32 mouse cellular contexts compared by ENCODE assay signal in genomic region chr5:104351041-104351440, GRCm38 (mm10). TPM values are rescaled to one million over a fixed set of nuclear protein-coding genes. Genes with fewer than 3 reads are reported as not detected.
DNase-seq lines count a peak whose midpoint lies in the region; TF ChIP-seq lines count a peak whose summit lies in the region.
"Had no signal": no experiment of that assay in that cellular context is flagged by ENCODE, and none has a peak within 500 bp of the region (broad histone marks: within the 10 kb centered on the region; RNA-seq: fewer than 3 reads in every experiment).

No protein-coding gene starts in this region.

- H3K27ac ChIP-seq in embryonic fibroblast, embryonic 13.5 days (ENCODE audit: insufficient read depth, low read length) = peak overlapping the region; percentile 72
- H3K27ac ChIP-seq: heart, adult 2 months; heart, embryonic 10.5 days; heart, embryonic 13.5 days; hindbrain, embryonic 14.5 days; hindbrain, postnatal 0 days had no signal

- peaks cover 7% of the 10 kb centered on the region for H3K4me1 ChIP-seq in embryonic fibroblast, embryonic 13.5 days (ENCODE audit: control insufficient read depth, insufficient read depth, low read length)
- H3K4me1 ChIP-seq: heart, embryonic 10.5 days; heart, embryonic 13.5 days had no signal

- no peak for TF ChIP-seq POLR2A in embryonic fibroblast, embryonic 13.5 days (IDR thresholded peaks at IDR 0.05; ENCODE audit: low read depth, low read length)

- no peak overlapping the region for H3K4me3 ChIP-seq in embryonic fibroblast, embryonic 13.5 days (ENCODE audit: insufficient read depth, low read length)
- H3K4me3 ChIP-seq: heart, adult 2 months; heart, embryonic 10.5 days; heart, embryonic 13.5 days had no signal

- DNase-seq in heart, adult 11 months = peak; percentile 49
- DNase-seq in heart, adult 18-20 months = no peak
- DNase-seq in 3T3-L1 (ENCODE audit: low read depth, low spot score) = peak; percentile 30
- peak; percentile 35 for DNase-seq in Muller cell, postnatal 12 days (ENCODE audit: inconsistent ontology term)
- no peak for DNase-seq in lung, postnatal 36 days
- DNase-seq: adrenal gland, adult 2 months; adrenal gland, postnatal 14 days; cerebellum, adult 11-12 months; cerebellum, adult 8-10 months; cerebellum, postnatal 10 days; heart, adult 2 months; heart, postnatal 14 days; heart, postnatal 4 days; kidney, adult 18-20 months had no signal

- TF ChIP-seq CTCF in embryonic fibroblast, embryonic 13.5 days (IDR thresholded peaks at IDR 0.05; ENCODE audit: borderline replicate concordance, insufficient read depth, low read length) = no peak

RNA-seq across cellular contexts. Expression of gene Mepe, which starts 25.9 kb away (rescaled TPM):
- total RNA-seq in heart, adult 18-20 months (2021) = not detected
- polyA plus RNA-seq in embryonic fibroblast, embryonic 13.5 days (2011; ENCODE audit: insufficient read length, low read depth, missing spikeins) = not detected in 2 replicates
- total RNA-seq: adrenal gland, adult 2 months; adrenal gland, postnatal 14 days; adrenal gland, postnatal 4 days; ES-E14; gastrocnemius, adult 8-10 months; gastrocnemius, postnatal 4 days; heart, adult 2 months; heart, postnatal 14 days; heart, postnatal 4 days; hindbrain, postnatal 0 days had no signal
- polyA plus RNA-seq: adrenal gland, adult 2 months; brain, embryonic 14.5 days; embryonic facial prominence, embryonic 11.5 days; forebrain, embryonic 11.5 days; forebrain, embryonic 14.5 days; frontal cortex, adult 2 months; heart, adult 2 months; heart, embryonic 10.5 days; heart, embryonic 13.5 days; heart, embryonic 16.5 days; hindbrain, embryonic 11.5 days; hindbrain, embryonic 14.5 days; hindbrain, postnatal 0 days; inflammation-experienced regulatory T-cells, adult 6 months; intestine, embryonic 16.5 days had no signal

RNA-seq across cellular contexts. Expression of gene Ibsp, which starts 52.1 kb away (rescaled TPM):
- not detected for total RNA-seq in heart, adult 18-20 months (2021)
- polyA plus RNA-seq in embryonic fibroblast, embryonic 13.5 days (2011; ENCODE audit: insufficient read length, low read depth, missing spikeins) = not detected in 2 replicates
- total RNA-seq: adrenal gland, postnatal 14 days; ES-E14; gastrocnemius, adult 8-10 months; gastrocnemius, postnatal 4 days; heart, adult 2 months; heart, postnatal 14 days; heart, postnatal 4 days had no signal
- polyA plus RNA-seq: adrenal gland, adult 2 months; forebrain, embryonic 11.5 days; heart, embryonic 10.5 days; hindbrain, embryonic 14.5 days; inflammation-experienced regulatory T-cells, adult 6 months had no signal

Comparison
In these comparisons a context has a peak if more than half of its experiments do, and no peak if none do; other contexts are left out.
1. DNase-seq: peak in heart, adult 11 months (single experiment), 3T3-L1 (single experiment) and Muller cell, postnatal 12 days (single experiment); none in heart, adult 18-20 months (0 of 2) and lung, postnatal 36 days (single experiment).